Mouse (Mus musculus) hindbrain, embryonic 11.5 days (tissue): ENCODE results near the gene Gm43064. TPM values are rescaled to one million over a fixed set of nuclear protein-coding genes. Genes with fewer than 3 reads are reported as not detected.

Experiments used
- ATAC-seq: fragments of 200-750 bp; cut with Nextera tagmentation; 2 replicates; pipeline ENCODE4 v1.8.0; 2017; ENCODE audit warnings: mild to moderate bottlenecking, moderate TSS enrichment, moderate library complexity; ENCODE audit not compliant: low FRiP score
- DNase-seq: peaks from one replicate; pipeline ENCODE4 v3.0.0-alpha.2; 2015; ENCODE audit warnings: low spot score
- H3K27ac ChIP-seq: fragments of 300-500 bp; sonication (generic); 2 replicates; pipeline ENCODE4 v1.5.1; 2014; ENCODE audit warnings: mild to moderate bottlenecking, low read depth, low read length
- H3K27me3 ChIP-seq: fragments of 300-500 bp; sonication (generic); 2 replicates; pipeline ENCODE4 v1.6.1; 2014; ENCODE audit warnings: mild to moderate bottlenecking, low read length, moderate library complexity, mixed read lengths; ENCODE audit not compliant: control insufficient read depth, insufficient read depth
- H3K36me3 ChIP-seq: fragments of 300-500 bp; sonication (generic); 2 replicates; pipeline ENCODE4 v1.6.1; 2014; ENCODE audit warnings: mild to moderate bottlenecking, low read length, moderate library complexity, mixed read lengths; ENCODE audit not compliant: control insufficient read depth, insufficient read depth
- H3K4me1 ChIP-seq: fragments of 300-500 bp; sonication (generic); replicated peaks from 2 replicates; pipeline ENCODE4 v1.6.1; 2014; ENCODE audit warnings: low read length, mixed read lengths; ENCODE audit not compliant: control insufficient read depth, insufficient read depth
- H3K4me2 ChIP-seq: fragments of 300-500 bp; sonication (generic); replicated peaks from 2 replicates; pipeline ENCODE4 v1.6.1; 2014; ENCODE audit warnings: mild to moderate bottlenecking, low read depth, low read length
- H3K4me3 ChIP-seq: fragments of 300-500 bp; sonication (generic); 2 replicates; pipeline ENCODE4 v1.5.1; 2014; ENCODE audit warnings: low read depth, low read length
- H3K9ac ChIP-seq: fragments of 300-500 bp; sonication (generic); 2 replicates; pipeline ENCODE4 v1.6.1; 2014; ENCODE audit warnings: low read depth, low read length
- H3K9me3 ChIP-seq: fragments of 300-500 bp; sonication (generic); 2 replicates; pipeline ENCODE4 v1.6.1; 2016; ENCODE audit warnings: low read length; ENCODE audit not compliant: control insufficient read depth
- WGBS: fragments of 180-500 bp; shearing (Covaris S2); extraction: QIAGEN DNeasy Blood & Tissue Kit; methylation state at CpG from one replicate; pipeline ENCODE4 v1.1.7; 2014; 5-methylcytosine and 5-hydroxymethylcytosine counted together
- polyA plus RNA-seq: library from polyadenylated mRNA; unstranded; fragments of >200 nt; fragmentation: Nextera tagmentation; extraction: Ambion mirVana; gene quantifications from 2 replicates; pipeline ENCODE4 v1.2.1, GENCODE M21; 2014

The Gm43064 gene
- polyA plus RNA-seq, 1 experiment from 2014 or later: 0.37 TPM

DNA sequence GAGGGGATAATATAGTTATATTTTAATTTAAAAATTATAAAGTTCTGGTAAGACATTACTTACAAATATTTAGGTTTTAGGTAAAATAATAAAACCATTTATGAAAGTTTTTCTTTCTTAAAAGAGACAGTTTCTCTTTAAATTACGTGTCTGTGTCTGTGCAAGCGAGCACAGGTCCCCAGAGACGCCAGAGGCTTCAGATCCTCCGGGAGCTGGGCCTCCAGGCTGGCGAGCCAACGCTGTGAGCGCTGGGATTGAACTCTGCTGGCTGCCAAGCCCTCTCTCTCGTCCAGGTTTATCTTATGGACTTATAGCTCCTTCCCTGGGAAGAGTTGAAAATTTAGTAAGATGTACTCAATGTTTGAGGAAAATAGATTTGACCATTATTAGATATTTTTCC is 44.4 kb downstream of the Gm43064 start:
- no peak for ATAC-seq

DNA sequence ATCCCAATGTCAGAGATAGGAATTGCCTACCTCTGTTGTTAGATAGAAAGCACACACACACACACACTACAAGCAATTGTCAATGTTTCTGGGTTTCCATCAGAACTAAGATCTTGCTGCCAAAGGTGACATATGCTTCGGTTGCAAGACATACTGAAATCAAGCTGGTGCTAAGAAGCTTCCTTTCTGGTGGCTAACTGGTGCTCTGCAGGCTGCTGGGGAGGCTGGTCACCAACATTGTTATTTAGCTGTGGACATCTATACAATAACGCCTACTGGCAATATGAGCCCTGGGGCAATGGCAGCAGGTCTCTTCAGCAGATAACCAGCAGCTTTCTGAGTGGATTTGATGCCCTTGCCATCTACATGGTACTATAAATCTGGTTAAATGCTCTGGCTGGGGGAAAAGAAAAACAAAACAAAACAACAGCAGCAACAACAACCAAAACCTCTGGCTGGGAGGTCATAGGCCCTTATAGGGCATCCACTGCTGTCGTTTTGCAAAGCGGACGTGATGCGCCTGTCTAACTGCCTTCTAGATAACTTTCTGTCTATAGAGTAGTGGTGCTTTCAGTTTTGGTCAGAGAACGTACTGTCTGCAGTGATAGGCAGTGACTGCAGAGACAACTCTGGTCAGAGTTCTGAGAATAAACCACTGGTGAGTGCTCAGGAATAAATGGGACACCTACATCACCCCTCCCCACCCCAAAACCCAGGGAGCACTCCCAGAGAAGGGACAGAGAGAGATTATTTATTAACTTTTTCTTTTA is 47.8 kb downstream of the Gm43064 start:
- H3K27ac ChIP-seq: no peak overlapping the region
- no peak for DNase-seq
- no peaks in the 10 kb centered on the region for H3K36me3 ChIP-seq
- H3K4me1 ChIP-seq: no peaks in the 10 kb centered on the region
- no peaks in the 10 kb centered on the region for H3K27me3 ChIP-seq
- no peak overlapping the region for H3K9ac ChIP-seq
- no peak overlapping the region for H3K4me2 ChIP-seq
- ATAC-seq: no peak
- no peaks in the 10 kb centered on the region for H3K9me3 ChIP-seq
- no peak overlapping the region for H3K4me3 ChIP-seq
- WGBS: 90% methylated on average over 7 of the region's 7 CpGs

More for the DNA sequence above, 44.4 kb downstream of the Gm43064 start:
- H3K4me1 ChIP-seq: no peaks in the 10 kb centered on the region
- H3K4me3 ChIP-seq: no peak overlapping the region
- no peak for DNase-seq
- H3K36me3 ChIP-seq: no peaks in the 10 kb centered on the region
- 73% methylated on average over 8 of the region's 8 CpGs for WGBS
- H3K27ac ChIP-seq: no peak overlapping the region
- H3K9ac ChIP-seq: no peak overlapping the region
- H3K27me3 ChIP-seq: no peaks in the 10 kb centered on the region
- no peaks in the 10 kb centered on the region for H3K9me3 ChIP-seq
- H3K4me2 ChIP-seq: no peak overlapping the region

DNA sequence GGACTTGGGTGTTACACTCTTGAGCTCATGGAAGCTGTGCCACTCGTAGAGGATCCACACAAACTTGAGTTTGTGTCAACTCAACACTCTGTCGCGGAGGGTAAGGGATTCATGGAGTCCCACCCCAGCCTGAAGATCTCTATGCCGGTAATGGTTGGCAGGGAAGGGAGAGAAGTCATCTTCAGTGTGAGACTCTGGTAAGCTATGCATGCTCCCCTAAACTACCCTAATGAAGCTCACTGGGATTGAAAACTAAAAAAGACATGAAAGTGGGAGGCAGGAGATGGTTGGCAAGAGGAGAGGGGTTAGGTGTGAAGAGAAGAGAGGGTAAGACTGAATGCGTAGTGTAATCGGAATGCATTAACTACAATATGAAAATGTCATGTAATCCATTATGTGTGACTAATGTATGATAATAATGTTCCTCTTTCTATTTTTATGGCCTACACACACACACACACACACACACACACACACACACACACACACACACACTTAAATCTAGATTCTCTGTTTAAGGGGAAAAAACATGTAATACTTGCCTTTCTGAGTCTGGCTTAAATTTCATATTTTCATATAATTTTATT is 48.7 kb downstream of the Gm43064 start:
- Histone ChIP-seq H3K9ac (no peak overlapping the region), H3K27me3 (no peaks in the 10 kb centered on the region)

DNA sequence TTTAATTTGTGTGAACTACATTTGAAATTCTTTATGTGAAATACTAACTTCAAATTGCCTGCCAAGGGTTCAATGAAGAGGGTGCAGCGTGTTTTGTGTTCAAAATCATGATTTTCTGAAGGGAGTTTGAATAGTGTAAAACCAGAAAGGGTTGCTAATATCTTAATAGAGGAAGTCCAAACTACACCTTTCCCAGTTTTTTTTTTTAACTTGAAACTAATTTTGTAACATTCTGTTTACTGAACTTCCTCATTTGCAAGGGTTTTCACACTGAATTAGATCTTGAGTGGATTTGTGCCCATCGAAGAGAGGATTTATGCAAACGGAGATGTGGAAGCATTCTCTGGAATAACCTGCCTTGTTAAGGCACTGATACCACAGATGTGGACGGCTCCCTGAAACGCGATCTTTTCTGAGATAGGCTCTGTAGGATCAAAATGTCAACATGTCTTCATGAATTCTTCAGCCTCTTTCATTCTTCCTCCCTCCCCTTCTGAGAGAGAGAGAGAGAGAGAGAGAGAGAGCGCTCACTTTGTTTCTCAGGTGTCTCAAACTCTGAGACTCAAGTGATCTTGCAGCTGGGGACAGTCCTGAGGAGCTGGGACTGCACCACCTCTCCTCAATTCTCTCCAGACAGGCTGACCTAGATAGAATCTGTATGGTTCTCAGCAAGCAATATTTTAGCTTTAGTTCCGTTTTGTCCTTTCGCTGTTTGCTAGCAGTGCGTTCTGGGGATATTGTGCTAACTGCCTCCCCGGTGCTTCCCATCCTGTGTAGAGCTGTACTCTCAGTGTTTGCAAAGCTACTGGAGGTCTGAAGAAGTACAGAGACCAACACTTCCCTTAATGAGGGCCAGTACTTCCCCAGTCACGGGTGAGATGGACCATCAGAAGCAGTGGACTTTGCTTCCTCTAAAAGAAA is 49.8 kb downstream of the Gm43064 start, which contains the start of gene Ptpn22:
Gene Ptpn22 (plus strand): TSS at position 915 of the 921 bp plus-strand sequence.
- H3K27me3 ChIP-seq: no peaks in the 10 kb centered on the region
- H3K27ac ChIP-seq: no peak within 1 kb of the TSS
- ATAC-seq (no peak), DNase-seq (no peak)
- H3K4me1 ChIP-seq: no peaks in the 10 kb centered on the region
- 80% methylated on average over 12 of the region's 12 CpGs for WGBS
- no peaks in the 10 kb centered on the region for H3K36me3 ChIP-seq
- H3K9me3 ChIP-seq: no peaks in the 10 kb centered on the region
- no peak within 1 kb of the TSS for H3K9ac ChIP-seq
- no peak within 1 kb of the TSS for H3K4me2 ChIP-seq
- no peak within 1 kb of the TSS for H3K4me3 ChIP-seq

More for the DNA sequence above, 48.7 kb downstream of the Gm43064 start:
- H3K4me1 ChIP-seq: no peaks in the 10 kb centered on the region
- DNase-seq (no peak), ATAC-seq (no peak)
- no peaks in the 10 kb centered on the region for H3K36me3 ChIP-seq
- H3K27ac ChIP-seq: no peak overlapping the region
- WGBS: 93% methylated on average over 6 of the region's 6 CpGs
- H3K4me3 ChIP-seq: no peak overlapping the region
- no peak overlapping the region for H3K4me2 ChIP-seq
- no peaks in the 10 kb centered on the region for H3K9me3 ChIP-seq

DNA sequence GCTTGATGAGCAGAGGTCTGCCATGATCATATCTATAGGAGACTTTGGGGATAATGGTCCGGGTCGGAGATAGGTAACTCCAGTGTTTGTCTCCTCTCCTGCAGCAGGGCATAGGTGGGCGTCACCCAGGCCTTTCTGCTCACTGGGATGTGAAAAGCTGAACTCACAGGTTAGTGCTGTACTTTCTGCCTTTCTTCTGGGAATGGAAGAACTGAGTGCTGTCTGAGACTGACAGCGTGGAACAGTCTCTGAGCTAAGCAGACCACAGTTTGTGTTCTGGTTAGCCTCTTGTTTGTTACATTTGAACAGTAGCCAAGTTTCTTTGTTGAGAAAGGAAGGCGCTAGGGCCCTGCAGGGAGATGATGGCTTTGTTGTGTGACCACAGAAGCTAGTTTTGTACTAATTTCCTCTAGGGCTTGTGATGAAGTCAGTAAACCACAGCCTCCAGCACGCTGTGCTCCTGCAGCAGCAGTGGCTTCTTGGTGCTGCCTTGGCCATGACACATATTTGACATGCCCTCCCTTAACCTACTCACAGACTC is 50.5 kb downstream of the Gm43064 start:
- no peaks in the 10 kb centered on the region for H3K9me3 ChIP-seq
- 86% methylated on average over 6 of the region's 6 CpGs for WGBS
- ATAC-seq: no peak
- H3K4me2 ChIP-seq: no peak overlapping the region
- no peaks in the 10 kb centered on the region for H3K27me3 ChIP-seq
- H3K4me3 ChIP-seq: no peak overlapping the region
- H3K36me3 ChIP-seq: no peaks in the 10 kb centered on the region
- no peak overlapping the region for H3K9ac ChIP-seq
- H3K4me1 ChIP-seq: no peaks in the 10 kb centered on the region
- H3K27ac ChIP-seq: no peak overlapping the region
- no peak for DNase-seq

DNA sequence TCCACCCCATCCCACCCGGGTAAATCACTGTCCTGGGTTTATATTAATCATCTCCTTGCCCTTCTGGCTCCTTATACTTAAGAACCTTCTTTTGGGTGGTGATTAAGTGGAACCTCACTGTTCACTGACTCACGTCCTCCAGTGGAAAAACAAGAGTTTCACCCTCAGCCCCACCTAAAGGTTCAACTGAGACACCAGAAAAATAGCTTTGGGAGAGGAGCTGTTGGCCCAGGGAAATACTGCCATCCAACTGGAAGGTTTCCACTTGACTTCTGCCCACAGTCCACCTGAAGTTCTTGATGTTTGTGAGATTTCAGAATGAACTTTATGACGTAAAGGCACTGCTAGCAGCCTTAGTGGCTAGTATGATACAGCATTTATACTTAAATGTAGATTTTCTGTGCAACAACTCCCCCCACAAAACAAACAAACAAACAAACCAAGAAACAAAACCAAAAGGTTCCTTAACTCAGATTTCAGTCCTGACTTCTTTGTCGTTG is 53.4 kb downstream of the Gm43064 start:
- ATAC-seq: no peak

DNA sequence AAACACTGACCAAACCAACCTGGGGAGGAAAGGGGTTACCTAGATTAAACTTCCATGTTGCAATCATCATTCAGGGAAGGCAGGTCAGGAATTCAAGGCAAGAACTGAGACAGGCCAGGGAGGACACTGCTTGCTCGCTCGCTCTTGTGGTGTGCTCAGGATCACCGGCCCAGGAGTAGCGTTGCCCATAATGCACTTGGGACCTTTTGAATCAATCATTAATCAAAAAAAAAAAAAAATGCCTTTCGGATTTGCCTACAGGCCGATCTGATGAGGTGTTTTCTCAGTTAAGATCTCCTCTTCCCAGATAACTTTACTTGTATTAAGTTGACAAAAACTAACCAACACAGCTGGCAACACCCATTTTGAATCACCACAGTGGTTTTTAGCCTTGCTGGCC is 54.8 kb downstream of the Gm43064 start:
- no peak overlapping the region for H3K27ac ChIP-seq
- no peaks in the 10 kb centered on the region for H3K9me3 ChIP-seq
- ATAC-seq (no peak), DNase-seq (no peak)
- no peak overlapping the region for H3K9ac ChIP-seq
- H3K27me3 ChIP-seq: no peaks in the 10 kb centered on the region
- H3K4me3 ChIP-seq: no peak overlapping the region
- WGBS: 91% methylated on average over 6 of the region's 6 CpGs
- no peaks in the 10 kb centered on the region for H3K4me1 ChIP-seq
- H3K36me3 ChIP-seq: no peaks in the 10 kb centered on the region
- no peak overlapping the region for H3K4me2 ChIP-seq

More for the DNA sequence above, 53.4 kb downstream of the Gm43064 start:
- Histone ChIP-seq H3K9me3 (no peaks in the 10 kb centered on the region), H3K27ac (no peak overlapping the region), H3K4me1 (no peaks in the 10 kb centered on the region), H3K36me3 (no peaks in the 10 kb centered on the region), H3K4me3 (no peak overlapping the region), H3K27me3 (no peaks in the 10 kb centered on the region), H3K4me2 (no peak overlapping the region), H3K9ac (no peak overlapping the region)
- no peak for DNase-seq
- 86% methylated on average over 4 of the region's 4 CpGs for WGBS

DNA sequence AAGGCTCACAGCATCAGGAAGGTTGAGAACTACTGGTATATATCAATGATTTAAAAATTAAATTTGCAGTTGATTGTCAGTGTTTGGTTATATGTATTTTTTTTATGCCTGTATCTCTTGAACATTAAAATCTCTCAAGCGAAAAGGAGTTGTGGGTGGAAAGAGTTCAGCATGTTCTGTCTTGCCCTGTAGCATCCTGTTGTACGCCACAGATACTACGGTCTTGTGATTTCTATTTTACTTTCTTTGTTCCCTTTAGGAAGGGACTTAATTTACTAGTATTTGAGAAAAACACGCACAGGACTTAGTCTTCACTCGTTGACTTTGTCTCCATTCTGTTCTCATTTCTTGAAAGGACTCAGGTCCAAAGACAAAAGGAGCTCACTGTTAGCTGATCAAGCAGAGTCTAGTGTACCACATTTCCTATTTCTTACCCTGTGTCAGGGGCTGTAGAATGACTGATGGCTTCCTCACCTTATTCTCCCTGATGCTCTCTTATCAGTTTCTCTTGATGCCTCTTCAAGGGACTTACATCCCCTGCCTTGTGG is 58.1 kb downstream of the Gm43064 start:
- no peak for ATAC-seq

More for the DNA sequence above, 58.1 kb downstream of the Gm43064 start:
- H3K4me2 ChIP-seq: no peak overlapping the region
- H3K9me3 ChIP-seq: no peaks in the 10 kb centered on the region
- H3K36me3 ChIP-seq: no peaks in the 10 kb centered on the region
- no peak overlapping the region for H3K27ac ChIP-seq
- 94% methylated on average over 5 of the region's 5 CpGs for WGBS
- no peak for DNase-seq
- H3K27me3 ChIP-seq: no peaks in the 10 kb centered on the region
- H3K9ac ChIP-seq: no peak overlapping the region
- no peaks in the 10 kb centered on the region for H3K4me1 ChIP-seq
- H3K4me3 ChIP-seq: no peak overlapping the region
